Mouse (Mus musculus) embryonic facial prominence, embryonic 13.5 days (tissue): ENCODE measurements around the gene Ube2i. TPM values are rescaled to one million over a fixed set of nuclear protein-coding genes. Genes with fewer than 3 reads are reported as not detected.
A peak's percentile ranks its signal among the peaks of the same experiment; 100 is the strongest.
"Not testable (repeated sequence)": the region's sequence is repeated elsewhere in the genome, so short reads cannot be mapped to it uniquely, and the experiment has no call there.

Source experiments
- ATAC-seq: fragments of 200-750 bp; cut with Nextera tagmentation; 2 replicates; pipeline ENCODE4 v1.8.0; 2017; ENCODE audit warnings: low read depth; ENCODE audit not compliant: insufficient number of reproducible peaks, insufficient read depth, low FRiP score, low TSS enrichment
- H3K27ac ChIP-seq: fragments of 300-500 bp; sonication (generic); 2 replicates; pipeline ENCODE4 v1.5.1; 2015; ENCODE audit warnings: moderate library complexity, mild to moderate bottlenecking, inconsistent platforms
- H3K27me3 ChIP-seq: fragments of 300-500 bp; sonication (generic); 2 replicates; pipeline ENCODE4 v1.6.1; 2015; ENCODE audit warnings: mild to moderate bottlenecking, inconsistent platforms
- H3K36me3 ChIP-seq: fragments of 300-500 bp; sonication (generic); 2 replicates; pipeline ENCODE4 v1.6.1; 2015; ENCODE audit warnings: mild to moderate bottlenecking, inconsistent platforms
- H3K4me1 ChIP-seq: fragments of 300-500 bp; sonication (generic); 2 replicates; pipeline ENCODE4 v1.6.1; 2015; ENCODE audit warnings: inconsistent platforms
- H3K4me2 ChIP-seq: fragments of 300-500 bp; sonication (generic); 2 replicates; pipeline ENCODE4 v1.6.1; 2015; ENCODE audit warnings: moderate library complexity, mild to moderate bottlenecking, inconsistent platforms
- H3K4me3 ChIP-seq: fragments of 300-500 bp; sonication (generic); 2 replicates; pipeline ENCODE4 v1.5.1; 2015; ENCODE audit warnings: mild to moderate bottlenecking, inconsistent platforms
- H3K9ac ChIP-seq: fragments of 300-500 bp; sonication (generic); 2 replicates; pipeline ENCODE4 v1.6.1; 2015; ENCODE audit warnings: mild to moderate bottlenecking, inconsistent platforms
- H3K9me3 ChIP-seq: fragments of 300-500 bp; sonication (generic); 2 replicates; pipeline ENCODE4 v1.6.1; 2016; ENCODE audit warnings: inconsistent platforms
- WGBS: fragments of 180-500 bp; shearing (Covaris S2); methylation state at CpG from one replicate; pipeline ENCODE4 v1.1.7; 2015; ENCODE audit warnings: mixed read lengths; 5-methylcytosine and 5-hydroxymethylcytosine counted together
- polyA plus RNA-seq: library from polyadenylated mRNA; unstranded; fragments of >200 nt; fragmentation: Nextera tagmentation; extraction: Ambion mirVana; gene quantifications from 2 replicates; pipeline ENCODE4 v1.2.1, GENCODE M21; 2015

The Ube2i gene
- polyA plus RNA-seq, 1 experiment from 2014 or later, result 713 TPM

DNA sequence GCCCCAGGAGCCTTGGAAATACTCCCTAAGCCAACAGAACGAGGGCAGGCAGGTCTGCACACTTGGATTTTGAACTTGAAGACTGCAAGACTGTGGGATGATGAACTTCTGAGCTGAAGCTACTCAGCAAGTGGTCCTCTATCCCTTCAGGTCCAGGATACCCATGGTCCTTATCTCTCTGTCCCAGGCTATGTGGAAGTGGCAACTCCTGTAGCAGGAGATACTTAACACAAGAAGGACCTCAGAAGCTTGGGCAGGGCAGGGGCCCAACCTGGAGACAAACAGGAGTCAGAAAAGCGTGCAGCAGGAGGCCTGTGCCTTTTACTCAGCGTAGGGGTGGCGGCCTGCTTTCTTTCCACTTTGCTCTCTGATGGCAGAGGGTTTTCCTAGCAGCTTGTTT, 48.8 kb downstream of the Ube2i start:
- Histone ChIP-seq H3K27ac (no peak overlapping the region), H3K9ac (no peak overlapping the region), H3K4me3 (no peak overlapping the region), H3K9me3 (no peaks in the 10 kb centered on the region), H3K4me1 (peaks cover 18% of the 10 kb centered on the region), H3K36me3 (peaks cover 63% of the 10 kb centered on the region), H3K27me3 (no peaks in the 10 kb centered on the region), H3K4me2 (no peak overlapping the region)
- ATAC-seq, result no peak
- WGBS, result 85% methylated on average over 4 of the region's 4 CpGs

DNA sequence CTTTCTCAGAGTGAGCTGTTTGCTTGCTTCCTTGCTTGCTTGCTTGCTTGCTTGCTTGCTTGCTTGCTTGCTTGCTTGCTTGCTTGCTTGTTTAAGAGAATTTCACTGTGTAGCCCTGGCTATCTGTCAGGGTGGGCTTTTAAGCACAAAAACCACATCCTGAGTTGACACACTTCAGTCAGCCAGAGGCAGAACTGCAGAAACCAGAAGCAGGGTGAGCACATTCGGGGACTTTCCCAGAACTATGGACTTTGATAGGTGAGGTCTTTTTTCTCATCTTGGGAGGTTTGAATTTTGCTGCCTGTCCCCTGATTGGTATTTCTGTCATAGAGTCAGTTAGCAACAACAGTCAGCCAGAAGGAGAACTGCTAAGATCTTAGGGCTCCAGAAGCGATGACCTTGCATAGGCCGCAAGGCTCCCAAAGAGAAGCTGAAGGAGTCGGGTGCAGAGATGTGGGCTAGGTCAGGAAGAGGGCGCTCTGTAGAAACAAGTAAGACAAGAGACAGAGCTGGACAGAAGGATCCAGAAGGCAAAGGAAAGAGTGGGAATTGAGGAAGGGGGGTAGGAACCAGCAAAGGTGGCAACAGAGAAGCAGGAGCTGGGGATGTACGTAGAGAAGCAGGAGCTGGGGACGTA, 49.7 kb downstream of the Ube2i start:
- peaks cover 19% of the 10 kb centered on the region for H3K4me1 ChIP-seq
- H3K27ac ChIP-seq, result no peak overlapping the region
- ATAC-seq, result no peak
- no peak overlapping the region for H3K9ac ChIP-seq
- no peaks in the 10 kb centered on the region for H3K9me3 ChIP-seq
- H3K27me3 ChIP-seq, result no peaks in the 10 kb centered on the region
- 88% methylated on average over 7 of the region's 7 CpGs for WGBS
- peaks cover 62% of the 10 kb centered on the region for H3K36me3 ChIP-seq
- H3K4me2 ChIP-seq, result no peak overlapping the region
- H3K4me3 ChIP-seq, result no peak overlapping the region

DNA sequence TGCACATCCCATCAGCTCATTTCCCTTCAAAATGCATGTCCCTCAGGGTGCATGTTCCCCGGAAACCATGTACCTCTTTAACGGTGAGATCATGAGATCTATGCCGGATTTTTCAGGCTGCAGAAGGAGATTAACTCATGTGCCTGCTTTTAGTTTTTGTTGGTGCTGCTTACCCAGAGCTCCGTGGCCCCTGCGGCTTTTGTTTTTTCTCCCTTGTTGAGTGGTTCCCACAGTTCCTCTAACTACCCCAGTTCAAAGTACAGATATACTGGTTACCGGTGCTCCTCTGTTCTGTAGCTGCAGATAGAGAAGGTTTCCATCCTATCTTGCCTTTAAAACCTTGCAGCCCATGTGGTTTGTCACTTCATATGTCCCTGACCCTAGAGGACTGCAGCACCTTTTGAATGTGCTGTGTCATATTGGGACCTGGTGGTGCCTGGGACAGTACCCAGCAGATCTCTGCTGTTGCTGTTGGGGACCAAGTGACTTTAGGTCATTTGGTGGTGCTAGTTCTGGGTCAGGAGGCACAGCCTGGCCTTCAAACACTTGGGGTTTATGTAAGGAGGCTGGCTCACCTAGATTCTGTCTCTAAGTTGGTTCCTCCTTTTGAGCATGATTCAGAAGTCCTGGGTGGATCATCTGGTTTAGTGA, 51.3 kb downstream of the Ube2i start:
- Histone ChIP-seq H3K4me2 (peak overlapping the region; percentile 66), H3K27me3 (no peaks in the 10 kb centered on the region), H3K36me3 (peaks cover 64% of the 10 kb centered on the region), H3K4me3 (peak overlapping the region; percentile 41), H3K27ac (no peak overlapping the region), H3K9ac (no peak overlapping the region), H3K4me1 (peaks cover 19% of the 10 kb centered on the region), H3K9me3 (no peaks in the 10 kb centered on the region)
- WGBS, result 37% methylated on average over 6 of the region's 6 CpGs
- no peak for ATAC-seq

DNA sequence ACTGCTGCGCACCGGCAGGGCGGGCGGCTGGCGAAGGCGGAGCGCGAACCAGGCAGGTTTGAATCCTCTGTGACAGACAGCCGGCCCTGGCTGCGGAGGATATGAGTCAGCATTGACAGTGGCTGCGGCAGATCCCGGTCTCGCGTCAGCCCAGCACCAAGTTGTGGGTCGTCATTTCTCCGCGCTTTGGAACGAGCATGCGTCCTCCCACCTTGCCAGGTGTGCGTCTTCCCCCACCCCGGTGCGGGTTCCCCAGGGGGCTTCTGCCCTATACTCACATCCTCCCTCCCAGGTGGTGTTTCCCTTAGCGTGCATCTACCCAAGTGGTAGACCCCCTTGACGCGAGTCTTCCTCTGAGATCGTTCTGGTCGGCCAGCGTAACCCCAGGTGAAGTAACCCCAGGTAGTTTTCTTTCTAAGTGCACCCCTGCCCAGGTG, 51.9 kb downstream of the Ube2i start:
- not testable (repeated sequence) for H3K27ac ChIP-seq, H3K9me3 ChIP-seq, H3K27me3 ChIP-seq
- 12% methylated on average over 16 of the region's 28 CpGs for whole genome bisulfite sequencing
- Histone ChIP-seq H3K4me1 (peaks cover 19% of the 10 kb centered on the region), H3K36me3 (peaks cover 65% of the 10 kb centered on the region), H3K9ac (peak overlapping the region; percentile 55), H3K4me2 (peak overlapping the region; percentile 66), H3K4me3 (peak overlapping the region; percentile 41)
- peak; percentile 78; the same call in 1 of the 2 replicates for ATAC-seq

DNA sequence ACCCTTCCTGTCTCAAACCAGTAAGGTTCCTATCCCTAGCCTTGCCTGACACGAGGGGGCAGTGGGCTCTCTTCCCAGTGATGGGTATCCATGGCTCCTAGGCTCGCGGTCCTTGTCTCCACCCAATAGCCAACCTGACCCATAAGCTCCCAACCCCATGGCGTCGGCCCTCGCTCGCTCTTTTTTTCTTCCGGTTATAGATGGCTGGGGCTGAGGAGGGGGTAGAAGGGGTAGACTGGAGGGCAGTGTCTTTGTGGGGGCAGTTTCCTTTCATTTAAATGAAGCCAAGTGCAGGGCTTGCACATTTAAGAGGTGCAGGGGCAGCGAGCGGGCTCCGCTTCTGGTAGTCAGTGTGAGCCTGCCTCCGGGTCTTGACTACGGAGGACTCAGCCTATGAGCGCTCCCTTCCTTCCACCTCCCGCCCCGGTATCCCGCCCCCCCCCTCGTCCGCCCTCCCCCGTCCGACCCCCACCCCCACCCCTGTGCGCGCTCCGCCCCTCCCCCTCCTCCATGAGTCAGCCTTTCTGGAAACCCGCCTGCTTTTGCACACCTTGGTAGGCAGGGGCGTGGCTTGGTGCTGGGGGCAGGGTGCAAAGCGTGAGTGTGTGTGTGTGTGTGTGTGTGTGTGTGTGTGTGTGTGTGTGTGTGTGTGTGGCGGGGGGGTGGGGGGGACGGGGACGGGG, 52.5 kb downstream of the Ube2i start:
- H3K4me1 ChIP-seq, result peaks cover 19% of the 10 kb centered on the region
- H3K9ac ChIP-seq, result peak overlapping the region; percentile 57
- peak overlapping the region; percentile 66 for H3K27ac ChIP-seq
- peak; percentile 74; the same call in 1 of the 2 replicates for ATAC-seq
- H3K27me3 ChIP-seq, result no peaks in the 10 kb centered on the region
- WGBS, result 3% methylated on average over 15 of the region's 30 CpGs
- H3K36me3 ChIP-seq, result peaks cover 64% of the 10 kb centered on the region
- H3K9me3 ChIP-seq, result no peaks in the 10 kb centered on the region
- H3K4me2 ChIP-seq, result peak overlapping the region; percentile 66
- peak overlapping the region; percentile 41 for H3K4me3 ChIP-seq

DNA sequence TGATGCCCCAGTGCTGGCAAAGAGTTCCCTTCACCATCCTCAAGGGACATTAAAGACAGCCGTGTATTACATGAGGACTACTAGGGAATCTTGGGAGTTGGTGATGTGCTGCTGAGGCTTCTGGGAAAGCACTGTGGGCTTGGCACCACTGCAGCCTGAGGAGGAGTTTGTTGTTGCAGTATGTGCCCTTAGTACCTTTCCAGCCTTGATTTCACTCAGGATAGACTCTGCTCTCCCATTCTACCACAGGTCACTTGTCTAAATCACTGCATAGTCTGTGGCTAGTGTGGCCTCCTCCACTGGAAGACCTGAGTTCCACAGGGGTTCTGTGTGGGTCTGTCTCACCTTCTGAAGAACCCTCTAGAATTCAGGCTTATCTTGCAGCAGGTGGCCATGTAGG, 53.7 kb downstream of the Ube2i start:
- no peaks in the 10 kb centered on the region for H3K27me3 ChIP-seq
- 72% methylated on average over 1 of the region's 1 CpGs for WGBS
- no peak overlapping the region for H3K9ac ChIP-seq
- ATAC-seq, result no peak
- H3K4me3 ChIP-seq, result no peak overlapping the region
- H3K27ac ChIP-seq, result peak overlapping the region; percentile 66; the same call in 1 of the 2 replicates
- H3K4me2 ChIP-seq, result no peak overlapping the region
- peaks cover 19% of the 10 kb centered on the region for H3K4me1 ChIP-seq
- no peaks in the 10 kb centered on the region for H3K9me3 ChIP-seq
- H3K36me3 ChIP-seq, result peaks cover 63% of the 10 kb centered on the region

DNA sequence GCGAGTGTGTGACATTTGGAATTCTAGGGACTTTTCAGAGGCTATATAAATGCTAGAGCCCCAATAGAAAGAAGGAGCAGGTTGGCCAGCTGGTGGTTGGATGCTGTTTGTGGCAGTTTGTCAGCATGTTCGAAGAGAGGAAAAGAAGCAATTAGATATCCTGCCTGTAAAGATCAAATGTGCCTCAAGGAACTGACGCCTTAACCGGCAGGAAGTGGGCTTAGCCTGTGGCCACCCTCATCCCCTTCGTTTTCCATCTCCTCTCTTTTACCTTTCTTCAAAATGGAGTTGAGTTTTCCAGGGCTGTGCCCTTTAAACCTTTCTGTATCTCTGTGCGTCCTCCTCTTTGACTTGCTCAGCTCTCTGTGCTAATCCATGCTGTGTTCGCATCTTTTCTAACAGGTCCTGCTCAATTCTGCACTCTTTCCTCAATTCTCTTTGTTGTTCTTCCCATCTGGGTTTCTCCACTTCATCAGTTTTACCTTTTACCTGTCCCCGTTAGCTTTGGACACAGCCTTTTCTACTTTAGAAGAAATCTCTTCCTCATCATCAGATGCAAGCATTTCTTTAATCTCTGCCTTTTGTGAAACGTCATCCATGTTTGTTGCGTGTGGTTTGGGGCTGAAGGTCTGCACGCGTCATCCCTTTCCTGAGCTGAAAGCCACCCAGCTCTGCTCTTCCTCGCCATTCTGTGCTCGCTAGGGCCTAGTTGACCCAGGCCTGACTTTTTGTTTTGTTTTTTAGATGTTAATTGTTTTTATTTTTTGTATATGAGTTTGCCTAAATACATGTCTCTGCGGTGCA, 54.7 kb downstream of the Ube2i start:
- Histone ChIP-seq H3K4me3 (no peak overlapping the region), H3K27ac (no peak overlapping the region), H3K4me2 (no peak overlapping the region), H3K9me3 (no peaks in the 10 kb centered on the region), H3K36me3 (peaks cover 66% of the 10 kb centered on the region), H3K9ac (no peak overlapping the region), H3K27me3 (no peaks in the 10 kb centered on the region), H3K4me1 (peaks cover 19% of the 10 kb centered on the region)
- no peak for ATAC-seq
- WGBS, result 88% methylated on average over 15 of the region's 15 CpGs

DNA sequence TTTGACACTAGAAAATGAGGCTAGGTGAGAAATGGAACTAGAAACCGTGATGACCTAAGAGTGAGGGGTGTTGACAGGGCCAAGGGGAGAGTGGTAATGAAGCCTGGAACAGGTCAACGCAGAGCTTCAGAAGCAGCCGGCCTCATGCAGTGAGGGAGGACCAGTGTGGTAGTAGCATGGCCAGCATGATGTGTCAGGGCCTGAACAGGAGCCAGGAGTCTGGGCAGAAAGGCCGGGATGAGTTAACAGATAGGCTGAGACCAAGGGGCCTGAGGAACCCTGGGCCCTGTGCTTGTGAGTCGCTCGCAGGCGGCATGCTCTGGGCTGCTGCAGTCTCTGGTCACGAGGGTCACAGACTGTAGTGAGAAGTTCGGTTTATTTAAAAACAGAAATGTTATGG, 55.5 kb downstream of the Ube2i start:
- Histone ChIP-seq H3K9me3 (no peaks in the 10 kb centered on the region), H3K4me2 (no peak overlapping the region), H3K27me3 (no peaks in the 10 kb centered on the region), H3K9ac (no peak overlapping the region), H3K4me3 (no peak overlapping the region), H3K27ac (no peak overlapping the region), H3K4me1 (peaks cover 19% of the 10 kb centered on the region), H3K36me3 (peaks cover 68% of the 10 kb centered on the region)
- WGBS, result 84% methylated on average over 9 of the region's 9 CpGs
- no peak for ATAC-seq

DNA sequence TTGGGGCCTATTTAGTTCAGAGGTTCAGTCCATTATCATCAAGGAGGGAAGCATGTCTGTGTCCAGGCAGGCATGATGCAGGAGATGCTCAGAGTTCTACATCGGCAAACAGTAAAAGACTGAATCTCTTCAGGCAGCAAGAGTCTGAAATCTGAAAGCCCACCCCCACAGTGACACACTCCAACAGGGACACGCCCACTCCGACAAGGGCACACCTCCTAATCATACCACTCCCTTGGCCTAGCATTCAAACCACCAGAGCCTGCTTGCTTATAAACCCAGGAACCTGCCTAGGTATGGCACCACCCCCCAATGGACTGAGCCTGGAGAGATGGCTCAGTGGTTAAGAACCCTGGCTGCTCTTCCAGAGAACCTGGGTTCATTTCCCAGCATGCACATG, 59.0 kb downstream of the Ube2i start:
- Histone ChIP-seq H3K9ac (no peak overlapping the region), H3K4me2 (no peak overlapping the region), H3K27me3 (no peaks in the 10 kb centered on the region), H3K27ac (no peak overlapping the region), H3K9me3 (no peaks in the 10 kb centered on the region), H3K4me1 (no peaks in the 10 kb centered on the region), H3K4me3 (no peak overlapping the region), H3K36me3 (peaks cover 91% of the 10 kb centered on the region)
- 80% methylated on average over 3 of the region's 3 CpGs for WGBS
- ATAC-seq, result no peak
